Mouse (Mus musculus) limb, embryonic 12.5 days (tissue): ENCODE measurements around the gene Pfkl. TPM values are rescaled to one million over a fixed set of nuclear protein-coding genes. Genes with fewer than 3 reads are reported as not detected.
A peak's percentile ranks its signal among the peaks of the same experiment; 100 is the strongest.
"Not testable (repeated sequence)": the region's sequence is repeated elsewhere in the genome, so short reads cannot be mapped to it uniquely, and the experiment has no call there.

Source experiments
- ATAC-seq: fragments of 200-750 bp; cut with Nextera tagmentation; 2 replicates; pipeline ENCODE4 v1.8.0; 2017; ENCODE audit warnings: low read depth, moderate TSS enrichment; ENCODE audit not compliant: insufficient number of reproducible peaks, insufficient read depth, low FRiP score, low TSS enrichment
- H3K27ac ChIP-seq: fragments of 300-500 bp; sonication (generic); 2 replicates; pipeline ENCODE4 v1.5.1; 2016; ENCODE audit warnings: mild to moderate bottlenecking, moderate library complexity
- H3K27me3 ChIP-seq: fragments of 300-500 bp; sonication (generic); 2 replicates; pipeline ENCODE4 v1.6.1; 2016; ENCODE audit warnings: mild to moderate bottlenecking, moderate library complexity
- H3K36me3 ChIP-seq: fragments of 300-500 bp; sonication (generic); 2 replicates; pipeline ENCODE4 v1.6.1; 2016; ENCODE audit warnings: mild to moderate bottlenecking, moderate library complexity
- H3K4me1 ChIP-seq: fragments of 300-500 bp; sonication (generic); replicated peaks from 2 replicates; pipeline ENCODE4 v1.6.1; 2016
- H3K4me2 ChIP-seq: fragments of 300-500 bp; sonication (generic); 2 replicates; pipeline ENCODE4 v1.6.1; 2016; ENCODE audit warnings: mild to moderate bottlenecking, moderate library complexity
- H3K4me3 ChIP-seq: fragments of 300-500 bp; sonication (generic); replicated peaks from 2 replicates; pipeline ENCODE4 v1.5.1; 2016; ENCODE audit warnings: mild to moderate bottlenecking
- H3K9ac ChIP-seq: fragments of 300-500 bp; sonication (generic); replicated peaks from 2 replicates; pipeline ENCODE4 v1.6.1; 2016; ENCODE audit warnings: mild to moderate bottlenecking, moderate library complexity
- H3K9me3 ChIP-seq: fragments of 300-500 bp; sonication (generic); 2 replicates; pipeline ENCODE4 v1.6.1; 2016; ENCODE audit warnings: mild to moderate bottlenecking, moderate library complexity
- WGBS: fragments of 180-500 bp; shearing (Covaris S2); methylation state at CpG from one replicate; pipeline ENCODE4 v1.1.7; 2016; 5-methylcytosine and 5-hydroxymethylcytosine counted together
- polyA plus RNA-seq: library from polyadenylated mRNA; unstranded; fragments of >200 nt; fragmentation: Nextera tagmentation; extraction: Ambion mirVana; gene quantifications from 2 replicates; pipeline ENCODE4 v1.2.1, GENCODE M21; 2016

Gene Pfkl
- polyA plus RNA-seq, 1 experiment from 2014 or later: 174 TPM

GRCm38 (mm10) chr10:78041647-78042046 is 31.8 kb upstream of the Pfkl start, which contains the start of gene Dnmt3l:
Gene Dnmt3l, plus strand, starts transcription at chr10:78041947.
- Histone ChIP-seq H3K27me3 (peaks cover 12% of the 10 kb centered on the region; the same call in 1 of the 2 replicates), H3K9ac (no peak within 1 kb of the TSS), H3K4me2 (no peak within 1 kb of the TSS), H3K27ac (no peak within 1 kb of the TSS), H3K4me1 (peaks cover 19% of the 10 kb centered on the region; the same call in 1 of the 2 replicates), H3K36me3 (no peaks in the 10 kb centered on the region), H3K9me3 (no peaks in the 10 kb centered on the region), H3K4me3 (no peak within 1 kb of the TSS)
- WGBS: 89% methylated on average over 5 of the region's 5 CpGs
- no peak for ATAC-seq

DNA sequence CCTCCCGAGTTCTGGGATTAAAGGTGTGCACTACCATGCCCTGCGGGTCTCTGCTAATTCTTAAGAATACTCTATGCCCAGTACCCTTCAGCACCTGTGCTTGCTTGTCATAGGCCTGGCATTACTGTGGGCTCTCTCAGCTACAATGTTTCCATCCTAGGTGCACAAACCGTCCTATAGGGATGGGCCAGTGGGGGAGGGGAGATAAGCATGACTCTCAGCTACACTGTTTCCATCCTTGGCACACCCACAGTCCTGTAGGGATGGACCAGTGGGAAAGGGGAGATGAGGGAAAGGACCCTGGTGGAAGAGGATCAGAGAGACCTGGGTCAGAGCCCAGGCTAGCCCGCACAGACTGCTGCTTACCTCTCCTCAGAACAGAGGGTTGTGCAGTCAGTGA is 27.3 kb upstream of the Pfkl start:
- Histone ChIP-seq H3K27me3 (peaks cover 4% of the 10 kb centered on the region; the same call in 1 of the 2 replicates), H3K9me3 (no peaks in the 10 kb centered on the region), H3K4me1 (peaks cover 3% of the 10 kb centered on the region; the same call in 1 of the 2 replicates), H3K9ac (no peak overlapping the region), H3K27ac (no peak overlapping the region), H3K4me2 (no peak overlapping the region), H3K36me3 (no peaks in the 10 kb centered on the region), H3K4me3 (no peak overlapping the region)
- ATAC-seq: no peak
- WGBS: 90% methylated on average over 4 of the region's 4 CpGs

- H3K4me2 ChIP-seq: no peak overlapping the region
- WGBS: 85% methylated on average over 2 of the region's 2 CpGs
- H3K9me3 ChIP-seq: no peaks in the 10 kb centered on the region
- H3K27me3 ChIP-seq: peaks cover 3% of the 10 kb centered on the region; the same call in 1 of the 2 replicates
- no peak overlapping the region for H3K4me3 ChIP-seq
- H3K9ac ChIP-seq: no peak overlapping the region
- ATAC-seq: no peak
- H3K36me3 ChIP-seq: no peaks in the 10 kb centered on the region
- no peak overlapping the region for H3K27ac ChIP-seq
- no peaks in the 10 kb centered on the region for H3K4me1 ChIP-seq
Observed at GRCm38 (mm10) chr10:78031987-78032386, 22.1 kb upstream of the Pfkl start.

DNA sequence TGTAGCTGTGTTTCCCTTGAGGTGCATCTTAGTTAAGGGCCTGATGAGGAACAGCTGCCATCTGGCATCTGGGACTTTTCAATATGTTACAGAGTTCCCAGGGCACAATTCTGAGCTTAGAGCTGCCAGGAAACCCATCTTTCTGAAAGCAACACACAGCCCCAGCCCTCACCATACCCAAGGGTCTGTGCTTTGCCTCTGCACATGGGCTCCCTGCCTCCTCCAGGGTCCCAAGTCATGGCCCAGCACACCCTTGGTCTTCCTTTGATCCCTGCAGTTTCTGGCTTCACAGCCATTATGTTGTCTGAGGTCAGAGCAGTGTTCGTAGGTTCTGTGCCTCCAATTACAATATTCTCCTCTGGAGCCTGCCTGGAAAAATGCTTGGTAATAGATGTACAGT is 19.2 kb upstream of the Pfkl start:
- Histone ChIP-seq H3K4me2 (no peak overlapping the region), H3K27ac (no peak overlapping the region), H3K9me3 (no peaks in the 10 kb centered on the region), H3K27me3 (no peaks in the 10 kb centered on the region), H3K36me3 (no peaks in the 10 kb centered on the region), H3K4me3 (no peak overlapping the region), H3K9ac (no peak overlapping the region), H3K4me1 (no peaks in the 10 kb centered on the region)
- WGBS: 75% methylated on average over 1 of the region's 1 CpGs
- no peak for ATAC-seq

GRCm38 (mm10) chr10:78028129-78028528 is 18.2 kb upstream of the Pfkl start:
- H3K27ac ChIP-seq: no peak overlapping the region
- H3K4me1 ChIP-seq: no peaks in the 10 kb centered on the region
- no peak overlapping the region for H3K4me2 ChIP-seq
- no peaks in the 10 kb centered on the region for H3K36me3 ChIP-seq
- 4% methylated on average over 5 of the region's 5 CpGs for WGBS
- no peaks in the 10 kb centered on the region for H3K27me3 ChIP-seq
- peak; percentile 47; the same call in 1 of the 2 replicates for ATAC-seq
- H3K4me3 ChIP-seq: no peak overlapping the region
- H3K9me3 ChIP-seq: no peaks in the 10 kb centered on the region
- H3K9ac ChIP-seq: no peak overlapping the region

- H3K4me2 ChIP-seq, H3K9me3 ChIP-seq, H3K4me1 ChIP-seq, H3K36me3 ChIP-seq, H3K27me3 ChIP-seq, ATAC-seq, H3K4me3 ChIP-seq, H3K27ac ChIP-seq, H3K9ac ChIP-seq: not testable (repeated sequence)
- WGBS: 72% methylated on average over 6 of the region's 8 CpGs
Observed at GRCm38 (mm10) chr10:78025453-78025852, 15.6 kb upstream of the Pfkl start.

DNA sequence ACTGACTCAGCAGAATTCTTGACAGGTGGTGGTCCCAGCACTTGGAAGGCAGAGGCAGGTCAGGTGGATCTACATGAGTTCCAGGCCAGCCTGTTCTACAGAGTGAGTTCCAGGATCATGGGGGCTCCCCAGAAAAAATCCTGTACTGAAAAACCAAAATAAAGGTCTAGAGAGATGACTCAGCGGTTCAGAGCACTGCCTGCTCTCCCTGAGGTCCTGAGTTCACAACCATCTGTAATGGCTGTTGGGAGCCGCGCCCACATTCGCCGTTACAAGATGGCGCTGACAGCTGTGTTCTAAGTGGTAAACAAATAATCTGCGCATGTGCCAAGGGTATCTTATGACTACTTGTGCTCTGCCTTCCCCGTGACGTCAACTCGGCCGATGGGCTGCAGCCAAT is 10.1 kb upstream of the Pfkl start:
- H3K36me3 ChIP-seq, H3K4me3 ChIP-seq, H3K9me3 ChIP-seq, H3K4me2 ChIP-seq, H3K9ac ChIP-seq, H3K27me3 ChIP-seq, ATAC-seq, H3K27ac ChIP-seq, H3K4me1 ChIP-seq: not testable (repeated sequence)
- 97% methylated on average over 7 of the region's 11 CpGs for WGBS

- no peak overlapping the region for H3K4me2 ChIP-seq
- H3K27ac ChIP-seq: no peak overlapping the region
- no peaks in the 10 kb centered on the region for H3K36me3 ChIP-seq
- H3K27me3 ChIP-seq: peaks cover 3% of the 10 kb centered on the region; the same call in 1 of the 2 replicates
- H3K9ac ChIP-seq: no peak overlapping the region
- H3K4me1 ChIP-seq: no peaks in the 10 kb centered on the region
- WGBS: 86% methylated on average over 4 of the region's 4 CpGs
- no peak for ATAC-seq
- peaks cover 8% of the 10 kb centered on the region; the same call in 1 of the 2 replicates for H3K9me3 ChIP-seq
- no peak overlapping the region for H3K4me3 ChIP-seq
Observed at GRCm38 (mm10) chr10:78019291-78019690, 9.4 kb upstream of the Pfkl start.

- no peak overlapping the region for H3K27ac ChIP-seq
- 0 out of 2 replicates have a peak overlapping the region, but pooled peaks have one; percentile 12 for H3K9ac ChIP-seq
- H3K4me2 ChIP-seq: peak overlapping the region; percentile 55
- ATAC-seq: peak; percentile 73
- H3K36me3 ChIP-seq: no peaks in the 10 kb centered on the region
- H3K4me3 ChIP-seq: peak overlapping the region; percentile 29
- H3K9me3 ChIP-seq: peaks cover 8% of the 10 kb centered on the region; the same call in 1 of the 2 replicates
- H3K4me1 ChIP-seq: no peaks in the 10 kb centered on the region
- peaks cover 3% of the 10 kb centered on the region; the same call in 1 of the 2 replicates for H3K27me3 ChIP-seq
- 21% methylated on average over 19 of the region's 19 CpGs for WGBS
Observed at GRCm38 (mm10) chr10:78018797-78019203, 8.9 kb upstream of the Pfkl start.

- Histone ChIP-seq H3K9ac (no peak overlapping the region), H3K4me3 (no peak overlapping the region), H3K9me3 (peaks cover 8% of the 10 kb centered on the region; the same call in 1 of the 2 replicates), H3K27ac (no peak overlapping the region), H3K27me3 (peaks cover 3% of the 10 kb centered on the region; the same call in 1 of the 2 replicates), H3K36me3 (no peaks in the 10 kb centered on the region), H3K4me2 (no peak overlapping the region), H3K4me1 (no peaks in the 10 kb centered on the region)
- 63% methylated on average over 5 of the region's 5 CpGs for WGBS
- ATAC-seq: no peak
Observed at GRCm38 (mm10) chr10:78016366-78016765, 6.5 kb upstream of the Pfkl start.

DNA sequence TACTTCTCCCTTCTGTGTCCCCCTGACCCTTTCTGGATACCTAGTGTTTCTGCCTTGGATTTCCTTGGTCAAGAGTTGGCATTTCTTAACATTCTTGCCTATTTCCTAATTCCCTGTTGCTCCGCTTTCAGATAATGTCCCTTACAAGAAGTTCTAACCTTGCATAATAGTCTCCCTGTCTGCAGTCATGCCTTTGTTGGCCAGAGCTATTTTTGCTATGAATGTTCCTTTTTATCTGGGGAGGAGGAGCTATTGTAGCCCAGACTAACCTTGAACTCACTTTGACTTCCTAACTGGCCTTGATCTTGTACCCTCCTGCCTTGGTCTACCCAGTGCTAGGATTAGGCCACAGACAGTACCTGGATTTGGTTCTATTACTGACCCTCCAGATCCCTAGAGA is 5.6 kb upstream of the Pfkl start:
- no peak overlapping the region for H3K4me3 ChIP-seq
- 0 out of 2 replicates have a peak, but pooled peaks cover 1% of the 10 kb centered on the region for H3K4me1 ChIP-seq
- peaks cover 3% of the 10 kb centered on the region; the same call in 1 of the 2 replicates for H3K27me3 ChIP-seq
- H3K36me3 ChIP-seq: no peaks in the 10 kb centered on the region
- ATAC-seq: no peak
- no peak overlapping the region for H3K27ac ChIP-seq
- peaks cover 8% of the 10 kb centered on the region; the same call in 1 of the 2 replicates for H3K9me3 ChIP-seq
- 94% methylated on average over 1 of the region's 1 CpGs for WGBS
- H3K4me2 ChIP-seq: no peak overlapping the region
- H3K9ac ChIP-seq: no peak overlapping the region
